Mouse (Mus musculus) ZHBTc4 (cell line): ENCODE data around the gene Atl1.

ENCODE experiments used
- DNase-seq: peaks from one replicate; pipeline ENCODE4 v3.0.0-alpha.2; 2011; ENCODE audit warnings: low read depth, low spot score

Atl1 gene

GRCm38 (mm10) chr12:70015936-70016335 lies 123.5 kb downstream of the Atl1 start:
- no peak for DNase-seq
